Mouse (Mus musculus) C2C12 (cell line): ENCODE results near the gene Lce1a1.

Experiments
- CTCF ChIP-seq: IDR thresholded peaks from one replicate; pipeline ENCODE4 v1.5.1; 2011; ENCODE audit not compliant: control insufficient read depth, insufficient read depth, insufficient read length
- USF1 ChIP-seq: IDR thresholded peaks from one replicate; pipeline ENCODE4 v1.6.1; 2011; ENCODE audit warnings: low read depth, mild to moderate bottlenecking, control low read depth, moderate library complexity

- no peak for TF ChIP-seq CTCF
- no peak for TF ChIP-seq USF1
These were observed at the start of gene Lce1a1 for GRCm38 (mm10) chr3:92648207-92648606.
